Mouse (Mus musculus): ENCODE data around the gene Pheta1.

Pheta1 gene

GRCm38 (mm10) chr5:121889819-121890362 lies 41.1 kb downstream of the Pheta1 start:
- no peak for DNase-seq (ENCODE audit: low spot score)

- DNase-seq (ENCODE audit: low spot score) = no peak
Observed at GRCm38 (mm10) chr5:121890925-121891324, 42.1 kb downstream of the Pheta1 start.

GRCm38 (mm10) chr5:121892281-121892680 lies 43.5 kb downstream of the Pheta1 start:
- DNase-seq (ENCODE audit: low spot score) = no peak

- no peak for DNase-seq (ENCODE audit: low spot score)
Observed at GRCm38 (mm10) chr5:121893581-121893980, 44.8 kb downstream of the Pheta1 start.

- DNase-seq (ENCODE audit: low spot score) = no peak
Observed at GRCm38 (mm10) chr5:121894647-121895046, 45.9 kb downstream of the Pheta1 start.

- DNase-seq (ENCODE audit: low spot score) = no peak
Observed at GRCm38 (mm10) chr5:121895117-121895756, 46.5 kb downstream of the Pheta1 start.

GRCm38 (mm10) chr5:121902809-121903745 lies 54.3 kb downstream of the Pheta1 start:
- DNase-seq (ENCODE audit: low spot score) = no peak
